Mouse (Mus musculus): ENCODE data around the gene Tle4. TPM values are rescaled to one million over a fixed set of nuclear protein-coding genes. Genes with fewer than 3 reads are reported as not detected.

Tle4 gene
- polyA plus RNA-seq (2012), result 13.2 and 13.9 TPM in 2 replicates

DNA sequence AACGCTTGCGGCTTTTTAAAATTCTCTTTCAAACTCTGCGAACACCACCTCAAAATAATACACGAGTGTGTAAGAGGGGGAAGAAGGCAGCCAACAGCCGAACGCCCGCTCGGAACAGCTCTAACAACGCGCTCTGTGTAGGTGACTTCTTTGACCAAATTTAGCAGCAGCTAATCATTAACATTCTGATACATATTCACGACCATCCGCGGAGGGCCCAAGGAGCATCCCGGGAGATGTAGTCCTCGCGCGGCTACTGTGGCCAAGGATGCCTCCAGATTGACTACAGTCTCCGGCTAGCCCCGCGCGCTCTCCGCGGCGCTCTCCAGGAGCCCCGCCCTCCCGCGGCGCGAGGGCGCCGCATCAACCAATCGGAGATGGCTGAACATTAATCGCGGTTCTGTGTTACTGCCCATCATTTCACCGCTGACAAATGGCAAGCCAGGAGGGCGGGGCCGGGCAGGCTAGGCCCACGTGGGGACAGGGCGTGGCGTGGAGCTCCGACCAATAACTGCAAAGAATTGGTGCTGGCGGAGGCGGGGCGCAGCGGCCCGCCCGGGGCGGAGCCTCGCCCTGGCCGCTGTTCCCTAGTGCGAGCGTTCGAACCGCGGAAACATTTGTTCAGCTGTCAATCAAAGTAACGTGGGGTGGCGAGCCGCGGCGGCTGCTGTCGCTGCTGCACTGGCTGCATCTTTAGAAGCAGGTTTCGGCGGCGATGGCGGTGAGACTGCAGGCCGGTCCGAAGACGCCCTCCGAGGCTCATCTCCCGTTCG, at the start of gene Tle4:
TSS of gene Tle4 (minus strand) at position 135 of the 773 bp plus-strand sequence.

